Mouse (Mus musculus): Measurements from ENCODE around the gene Tbp. TPM values are rescaled to one million over a fixed set of nuclear protein-coding genes. Genes with fewer than 3 reads are reported as not detected.
A peak's percentile ranks its signal among the peaks of the same experiment; 100 is the strongest.
"Not testable (repeated sequence)": the region's sequence is repeated elsewhere in the genome, so short reads cannot be mapped to it uniquely, and the experiment has no call there.

The Tbp gene
- polyA plus RNA-seq, 1 experiment from 2014 or later, result 49.9 TPM

- no peak for DNase-seq (ENCODE audit: low spot score)
These were observed 36.8 kb downstream of the Tbp start for GRCm38 (mm10) chr17:15536457-15536904.

DNA sequence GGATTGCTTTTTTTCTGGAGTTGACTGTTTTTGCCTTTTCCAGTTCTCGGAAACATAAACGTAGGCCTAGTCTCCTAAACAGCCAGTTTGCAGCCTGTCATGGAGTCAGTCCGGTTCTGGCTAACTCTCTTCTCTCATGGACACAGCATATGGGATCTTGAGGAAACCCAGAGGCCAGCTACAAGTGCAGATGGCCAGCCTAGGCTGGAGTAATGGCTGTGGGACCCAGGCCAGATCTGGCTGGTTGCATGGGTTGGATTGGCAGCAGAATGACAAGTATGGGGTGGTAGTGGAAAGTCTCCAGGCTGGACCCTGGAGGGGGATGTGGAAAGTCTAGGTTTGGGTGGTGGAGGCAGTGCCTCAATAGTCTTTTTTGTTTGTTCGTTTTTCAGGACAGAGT is 40.6 kb downstream of the Tbp start:
- no peak for DNase-seq (ENCODE audit: low spot score)

- DNase-seq (ENCODE audit: low spot score), result not testable (repeated sequence)
These were observed 44.2 kb downstream of the Tbp start for GRCm38 (mm10) chr17:15543868-15544267.

GRCm38 (mm10) chr17:15546440-15546839 is 46.8 kb downstream of the Tbp start:
- no peak for DNase-seq (ENCODE audit: low spot score)

- no peak for DNase-seq (ENCODE audit: low spot score)
These were observed 50.0 kb downstream of the Tbp start for GRCm38 (mm10) chr17:15549713-15550112.

DNA sequence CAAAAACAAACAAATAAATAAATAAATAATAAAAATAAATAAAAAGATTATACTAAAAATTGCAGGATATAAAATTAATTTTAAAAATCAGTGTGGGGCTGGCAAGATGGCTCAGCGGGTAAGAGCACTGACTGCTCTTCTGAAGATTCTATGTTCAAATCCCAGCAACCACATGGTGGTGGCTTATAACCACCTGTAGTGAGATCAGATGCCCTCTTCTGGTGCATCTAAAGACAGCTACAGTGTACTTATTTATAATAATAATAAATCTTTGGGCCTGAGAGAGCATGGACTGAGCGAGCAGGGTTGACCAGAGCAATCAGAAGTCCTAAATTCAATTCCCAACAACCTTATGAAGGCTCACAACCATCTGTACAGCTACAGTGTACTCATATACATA is 60.3 kb downstream of the Tbp start:
- DNase-seq (ENCODE audit: low spot score), result no peak

GRCm38 (mm10) chr17:15564014-15564927 is 64.6 kb downstream of the Tbp start, which contains the start of gene Prdm9:
Gene Prdm9, minus strand, starts transcription at chr17:15564354.
- DNase-seq (ENCODE audit: low spot score), result peak; percentile 98

- DNase-seq (ENCODE audit: low spot score), result no peak
These were observed 65.2 kb downstream of the Tbp start for GRCm38 (mm10) chr17:15564928-15565300.

DNA sequence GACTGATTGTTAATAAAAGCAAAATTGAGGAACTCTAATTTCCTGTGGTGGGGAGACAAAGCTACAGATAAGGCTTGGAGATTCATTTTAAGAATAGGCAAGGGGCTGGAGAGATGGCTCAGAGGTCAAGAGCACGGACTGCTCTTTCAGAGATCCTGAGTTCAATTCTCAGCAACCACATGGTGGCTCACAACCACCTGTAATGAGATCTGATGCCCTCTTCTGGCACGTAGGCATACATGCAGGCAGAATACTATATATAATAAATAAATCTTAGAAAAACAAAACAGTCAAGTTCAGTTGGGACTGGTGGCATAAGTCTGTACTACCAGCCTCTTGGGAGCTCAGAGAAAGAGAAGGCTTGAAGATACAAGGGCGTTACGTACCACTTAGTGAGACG is 67.2 kb downstream of the Tbp start:
- no peak for DNase-seq (ENCODE audit: low spot score)

GRCm38 (mm10) chr17:15575056-15575455 is 75.4 kb downstream of the Tbp start:
- DNase-seq (ENCODE audit: low spot score), result no peak

- no peak for DNase-seq (ENCODE audit: low spot score)
These were observed 77.6 kb downstream of the Tbp start for GRCm38 (mm10) chr17:15577291-15577694.

Other genes with a start within 250 kb of the Tbp start
- 4.2 and 4.7 TPM in 2 replicates for gene Dll1, start 123.0 kb upstream of the Tbp start, polyA plus RNA-seq (2015; fragmentation: Nextera tagmentation; extraction: Ambion mirVana)
- 16.2 and 17.2 TPM in 2 replicates for gene Fam120b, start 103.7 kb upstream of the Tbp start, polyA plus RNA-seq (2015; fragmentation: Nextera tagmentation; extraction: Ambion mirVana)
- gene Psmb1, start 137 bp upstream of the Tbp start, polyA plus RNA-seq (2015; fragmentation: Nextera tagmentation; extraction: Ambion mirVana), result 334 and 336 TPM in 2 replicates
- 82.9 and 94.9 TPM in 2 replicates for gene Pdcd2, start 27.4 kb downstream of the Tbp start, polyA plus RNA-seq (2015; fragmentation: Nextera tagmentation; extraction: Ambion mirVana)
- gene Prdm9, start 64.5 kb downstream of the Tbp start, polyA plus RNA-seq (2015; fragmentation: Nextera tagmentation; extraction: Ambion mirVana), result 1.5 and 2.4 TPM in 2 replicates
- gene Chd1, start 205.1 kb downstream of the Tbp start, polyA plus RNA-seq (2015; fragmentation: Nextera tagmentation; extraction: Ambion mirVana), result 52.3 and 69.7 TPM in 2 replicates